Mouse (Mus musculus) adrenal gland, postnatal 10 days (tissue): ENCODE results near the gene 1520401A03Rik. TPM values are rescaled to one million over a fixed set of nuclear protein-coding genes. Genes with fewer than 3 reads are reported as not detected.
A peak's percentile ranks its signal among the peaks of the same experiment; 100 is the strongest.

ENCODE experiments used
- DNase-seq: peaks from one replicate; pipeline ENCODE4 v3.0.0; 2021; ENCODE audit warnings: mixed read lengths
- total RNA-seq, 2 experiments: library from RNA; stranded (reverse); gene quantifications; 2 replicates each; pipeline ENCODE4 v1.2.3; 2021

1520401A03Rik gene
- total RNA-seq, 2 experiments from 2014 or later = 0.67 to 1.1 TPM

GRCm38 (mm10) chr17:23742941-23743340, 20.4 kb upstream of the 1520401A03Rik start:
- no peak for DNase-seq

- no peak for DNase-seq
Measured at GRCm38 (mm10) chr17:23742210-23742793, 19.7 kb upstream of the 1520401A03Rik start.

DNA sequence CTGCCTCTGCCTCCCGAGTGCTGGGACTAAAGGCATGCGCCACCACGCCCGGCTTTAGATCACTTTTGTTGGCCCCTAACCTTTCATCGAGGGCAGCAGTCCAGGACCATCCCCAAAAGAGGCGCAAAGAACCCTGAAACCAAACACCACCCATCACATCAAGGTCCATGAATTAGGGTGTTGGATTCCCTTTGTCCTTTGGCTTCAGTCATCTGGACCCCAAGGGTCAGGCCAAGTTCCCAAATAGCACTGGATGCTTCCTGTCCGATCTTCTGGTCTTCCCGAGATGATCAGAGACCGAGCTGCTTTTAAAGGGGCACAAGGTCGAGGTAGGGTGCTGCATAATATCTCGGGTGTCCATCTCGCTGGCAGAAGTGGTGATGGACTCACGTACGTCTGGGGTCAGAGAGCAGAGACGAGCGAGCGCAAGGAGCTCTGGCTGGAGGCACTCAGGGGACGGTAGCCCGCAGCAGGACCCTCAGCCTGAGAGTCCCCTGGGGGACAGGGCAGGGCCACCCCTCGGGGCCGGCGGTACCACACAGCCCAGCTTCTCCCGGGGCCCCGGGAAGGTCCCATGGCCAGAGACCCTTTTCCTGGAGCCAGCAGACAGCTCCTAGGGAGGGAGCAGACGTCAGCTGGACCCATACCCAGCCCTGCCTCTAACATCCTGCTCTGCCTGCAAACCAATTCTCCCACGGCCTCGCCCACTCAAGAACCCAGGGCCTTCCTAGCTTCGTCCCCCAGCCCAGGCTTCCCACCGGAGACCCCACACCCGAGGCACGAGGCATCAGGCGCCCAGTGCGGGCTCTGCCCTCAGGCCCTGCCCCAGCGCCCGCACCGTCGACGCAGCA, 19.0 kb upstream of the 1520401A03Rik start:
- no peak for DNase-seq

DNA sequence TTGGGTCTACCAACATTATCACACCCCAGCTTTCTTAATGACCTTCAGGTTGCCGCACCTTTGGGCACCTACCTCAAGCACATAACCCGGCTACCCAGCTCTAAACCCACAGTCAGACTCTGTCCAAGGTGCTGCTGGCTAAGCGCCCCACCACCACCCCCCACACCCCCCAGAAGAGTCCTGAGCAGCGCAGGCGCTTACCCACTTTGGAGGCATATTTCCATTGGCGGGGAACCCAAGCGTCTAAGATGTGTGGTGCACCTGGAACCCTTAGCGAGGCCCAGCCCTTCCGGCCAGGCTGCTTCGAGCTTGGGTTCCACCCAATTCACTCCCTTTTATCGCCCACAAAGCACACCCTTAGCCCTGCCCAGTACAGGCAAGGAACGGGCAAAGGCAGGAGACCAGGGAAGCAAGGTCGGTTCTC, 18.0 kb upstream of the 1520401A03Rik start, which contains the start of gene Paqr4:
Gene Paqr4 (minus strand): TSS at position 270 of the 424 bp plus-strand sequence.
- DNase-seq = no peak

DNA sequence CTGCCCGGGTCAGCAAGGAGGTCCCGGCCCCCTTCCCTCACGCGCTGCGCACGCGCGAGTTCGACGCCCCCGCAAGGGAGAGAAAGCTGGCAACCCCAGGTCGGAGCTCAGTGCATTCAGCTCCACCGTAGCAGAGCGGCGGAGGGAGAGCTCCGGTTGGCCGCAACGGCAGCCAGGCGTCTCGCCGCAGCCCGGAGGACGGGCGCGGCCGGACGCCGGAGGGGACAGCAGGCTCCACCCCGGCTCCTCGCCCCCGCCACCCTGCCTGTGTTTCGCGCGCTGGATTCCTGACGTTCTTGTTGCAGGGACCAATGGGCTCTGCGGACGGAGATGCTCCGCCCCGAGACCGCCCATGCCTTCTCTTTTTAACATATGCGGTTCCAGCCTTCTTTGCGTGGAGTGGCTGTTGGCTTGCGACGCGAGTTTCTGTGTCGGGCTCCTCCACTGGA, 17.6 kb upstream of the 1520401A03Rik start:
- DNase-seq = peak; percentile 93

- DNase-seq = no peak
Measured at GRCm38 (mm10) chr17:23739202-23740135, 16.9 kb upstream of the 1520401A03Rik start.

DNA sequence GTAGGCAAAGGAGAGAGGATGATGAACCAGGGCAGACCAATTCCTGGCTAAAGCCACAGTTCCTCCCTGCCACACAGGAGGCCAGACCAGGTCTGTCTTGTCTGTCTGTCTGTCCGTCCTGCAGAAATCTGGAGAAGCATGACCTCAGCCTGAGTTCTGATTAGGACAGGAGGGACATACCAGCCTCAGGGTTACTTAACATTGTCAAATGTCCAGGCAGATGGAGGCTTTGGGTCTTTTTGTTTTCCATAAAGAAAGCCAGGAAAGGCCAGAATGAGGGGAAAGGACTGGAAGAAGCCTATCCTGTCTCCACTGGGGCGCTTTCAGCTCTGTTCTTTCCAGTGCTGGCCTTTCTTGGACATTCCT, 16.2 kb upstream of the 1520401A03Rik start:
- no peak for DNase-seq

- no peak for DNase-seq
Measured at GRCm38 (mm10) chr17:23737493-23738445, 15.2 kb upstream of the 1520401A03Rik start.

- no peak for DNase-seq
Measured at GRCm38 (mm10) chr17:23734341-23734740, 11.8 kb upstream of the 1520401A03Rik start.

GRCm38 (mm10) chr17:23730441-23730840, 7.9 kb upstream of the 1520401A03Rik start:
- no peak for DNase-seq

GRCm38 (mm10) chr17:23726758-23727142, 4.2 kb upstream of the 1520401A03Rik start:
- peak; percentile 87 for DNase-seq

GRCm38 (mm10) chr17:23725999-23726757, 3.6 kb upstream of the 1520401A03Rik start, which contains the start of gene Pkmyt1:
TSS of gene Pkmyt1 (plus strand) at chr17:23726336.
- peak; percentile 98 for DNase-seq

DNA sequence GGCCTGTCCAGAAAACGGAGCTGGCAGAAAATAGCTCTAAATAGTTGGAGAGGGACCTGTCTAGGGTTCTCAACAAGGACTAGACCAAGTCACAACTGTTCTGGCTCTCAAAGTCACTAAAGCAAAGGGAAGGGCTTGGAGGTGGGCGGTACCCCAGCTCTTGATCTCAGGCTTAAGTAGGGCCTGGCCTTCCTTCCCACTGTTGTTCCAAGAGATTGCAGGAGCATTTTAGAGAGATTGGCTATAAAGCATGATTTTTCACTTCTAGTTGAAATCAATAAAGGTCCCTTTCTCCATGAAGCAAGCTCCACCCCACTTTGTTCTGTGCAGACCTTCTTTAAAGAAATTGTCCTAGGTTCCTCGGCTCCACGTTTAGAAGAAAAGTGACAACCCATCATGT, 2.9 kb upstream of the 1520401A03Rik start:
- no peak for DNase-seq

DNA sequence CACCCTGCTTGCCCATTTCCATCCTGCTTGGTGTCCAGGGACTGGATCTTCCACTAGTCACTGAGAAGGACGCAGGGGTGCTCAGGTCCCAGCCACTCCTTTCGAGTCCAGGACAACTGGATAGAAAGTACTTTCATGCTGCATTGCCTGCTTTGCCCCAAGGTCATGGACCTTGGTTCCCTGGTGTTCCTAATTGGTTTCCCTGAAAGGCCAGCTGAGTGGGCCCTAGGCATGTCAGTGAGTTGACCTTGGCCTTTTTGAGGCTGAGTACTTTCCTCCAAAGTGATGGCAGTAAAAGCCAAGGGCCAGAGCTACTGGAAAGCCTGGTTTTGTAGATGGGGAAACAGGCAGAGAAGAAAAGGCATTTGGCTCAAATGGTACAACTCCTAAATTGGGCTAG, 697 bp downstream of the 1520401A03Rik start:
- DNase-seq = no peak

GRCm38 (mm10) chr17:23719455-23719854, 3.1 kb downstream of the 1520401A03Rik start:
- DNase-seq = no peak

DNA sequence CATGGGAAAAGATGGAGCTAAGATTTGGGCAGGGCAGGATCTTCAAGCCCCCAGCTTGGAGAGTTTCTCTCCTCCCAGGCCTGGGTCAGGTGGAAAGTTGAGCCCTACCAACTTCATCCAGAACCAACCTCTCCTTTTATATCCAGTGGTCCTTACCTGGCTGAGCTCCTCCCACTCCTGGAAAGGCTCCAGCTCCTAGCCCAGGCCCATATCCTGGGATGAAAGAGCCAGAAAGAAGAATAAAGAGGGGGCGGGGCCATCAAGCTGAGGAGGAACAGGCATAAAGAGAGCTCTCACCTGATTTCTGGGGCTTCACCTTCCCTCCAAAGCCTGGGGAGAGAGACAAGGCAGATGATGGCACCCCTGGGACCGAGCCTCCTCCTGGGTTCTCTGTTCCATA, 5.6 kb downstream of the 1520401A03Rik start:
- no peak for DNase-seq

- peak; percentile 85 for DNase-seq
Measured at GRCm38 (mm10) chr17:23706212-23706611, 16.4 kb downstream of the 1520401A03Rik start.

DNA sequence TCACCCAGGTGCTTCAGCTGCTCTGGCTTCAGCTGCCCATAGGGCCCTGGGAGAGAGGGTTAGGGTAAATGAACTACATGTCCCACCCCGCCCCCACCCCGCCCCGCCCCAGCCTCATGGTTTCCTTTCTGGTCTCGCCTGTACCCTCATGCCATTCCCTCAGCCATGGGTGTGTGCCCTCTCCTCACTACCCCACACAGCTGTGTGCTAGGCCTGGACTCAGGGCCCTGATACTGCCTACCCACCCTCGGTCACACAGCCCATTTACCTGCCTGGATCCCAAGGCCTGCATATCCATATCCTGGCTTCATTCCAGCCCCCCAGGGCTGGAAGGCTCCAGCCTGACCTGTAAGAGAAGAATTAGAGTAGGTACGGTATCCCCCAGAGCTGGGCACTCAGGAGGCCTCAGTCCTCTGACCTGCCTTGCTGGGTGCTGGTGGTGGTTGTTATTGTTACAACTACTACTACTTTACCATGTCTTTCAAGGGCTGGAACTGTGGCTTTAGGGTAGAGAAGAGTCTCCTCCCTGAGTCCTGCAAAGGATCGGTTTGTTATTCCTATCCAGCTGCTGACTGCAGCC, 17.0 kb downstream of the 1520401A03Rik start:
- no peak for DNase-seq

GRCm38 (mm10) chr17:23704741-23705140, 17.8 kb downstream of the 1520401A03Rik start:
- DNase-seq = no peak

GRCm38 (mm10) chr17:23703301-23703700, 19.3 kb downstream of the 1520401A03Rik start:
- no peak for DNase-seq
